Comparison of ENCODE assay signal across 11 mouse cellular contexts in genomic region chr5:29274746-29275145, GRCm38 (mm10).
A peak's percentile ranks its signal among the peaks of the same experiment; 100 is the strongest.
DNase-seq lines count a peak whose midpoint lies in the region; ATAC-seq and TF ChIP-seq lines count a peak whose summit lies in the region.
"Had no signal": no experiment of that assay in that cellular context is flagged by ENCODE, and none has a peak within 500 bp of the region (broad histone marks: within the 10 kb centered on the region; RNA-seq: fewer than 3 reads in every experiment).

No protein-coding gene starts in this region.

- peak; percentile 13 to 15 for DNase-seq in kidney, adult 8-10 months
- no peak for DNase-seq in kidney, adult 11 months
- DNase-seq in 416B (ENCODE audit: low read depth) (peak; percentile 38), CH12.LX (ENCODE audit: extremely low read depth) (peak; percentile 18)
- peak; percentile 26 for DNase-seq in c-Kit-positive CD71-positive TER-119-positive erythroid progenitor cells, embryonic 14.5 days (ENCODE audit: low spot score)
- DNase-seq in urinary bladder, adult 2 months (ENCODE audit: low spot score), result no peak
- DNase-seq in thymus, adult 18-20 months, result no peak
- DNase-seq: kidney, postnatal 4 days had no signal

- H3K27ac ChIP-seq in CH12.LX (ENCODE audit: insufficient read depth, low read depth), result no peak overlapping the region
- H3K27ac ChIP-seq: heart, embryonic 13.5 days; limb, embryonic 15.5 days had no signal

- no peak overlapping the region for H3K9ac ChIP-seq in CH12.LX (ENCODE audit: insufficient read depth, low read depth)
- H3K9ac ChIP-seq: heart, embryonic 13.5 days; limb, embryonic 15.5 days had no signal

- peak; percentile 66 for TF ChIP-seq RAD21 in CH12.LX (IDR thresholded peaks at IDR 0.05; ENCODE audit: low read depth, low read length)

- peak in 1 of 2 experiments; percentile 59; a peak in 2 of 4 replicates for TF ChIP-seq CTCF in CH12.LX (conservative IDR thresholded peaks at IDR 0.05 in 1 of 2, IDR thresholded peaks at IDR 0.05 in 1 of 2; ENCODE audit: low read depth in 2 of 2, low read length in 2 of 2)

- H3K9me3 ChIP-seq in CH12.LX (replicated peaks; ENCODE audit: low read length), result no peaks in the 10 kb centered on the region
- H3K9me3 ChIP-seq: heart, embryonic 13.5 days; limb, embryonic 15.5 days had no signal

- dilution Hi-C loops in CH12.LX (cut with MboI; ENCODE audit: extremely low pct_ligation_motif_present, extremely low pct_unique_long_range_greater_than_20kb, low sequenced_read_pairs), result no loop called here

- peaks cover 0 to 6% of the 10 kb centered on the region in 2 experiments; a peak in 2 of 4 replicates for H3K4me1 ChIP-seq in CH12.LX (ENCODE audit: control insufficient read depth in 1 of 2, insufficient read depth in 2 of 2)
- H3K4me1 ChIP-seq: heart, embryonic 13.5 days; limb, embryonic 15.5 days had no signal

- no peaks in the 10 kb centered on the region for H3K79me2 ChIP-seq in CH12.LX (replicated peaks; ENCODE audit: control insufficient read depth, extremely low read depth, insufficient read depth, poor library complexity, severe bottlenecking)

- no peak overlapping the region for H3K4me3 ChIP-seq in CH12.LX (replicated peaks in 1 of 3; ENCODE audit: low read depth in 2 of 3, low read length in 2 of 3, poor library complexity in 1 of 3)
- H3K4me3 ChIP-seq: heart, embryonic 13.5 days; limb, embryonic 15.5 days had no signal

- no peak for TF ChIP-seq POLR2A in CH12.LX (IDR thresholded peaks at IDR 0.05; ENCODE audit: low read depth, low read length)

- H3K4me2 ChIP-seq in CH12.LX (ENCODE audit: insufficient read depth, low read depth, poor library complexity, severe bottlenecking), result no peak overlapping the region
- H3K4me2 ChIP-seq: heart, embryonic 13.5 days; limb, embryonic 15.5 days had no signal

- no peaks in the 10 kb centered on the region for H3K27me3 ChIP-seq in CH12.LX (replicated peaks)
- H3K27me3 ChIP-seq: heart, embryonic 13.5 days; limb, embryonic 15.5 days had no signal

- H3K36me3 ChIP-seq in CH12.LX (replicated peaks in 1 of 2; ENCODE audit: control insufficient read depth in 1 of 2, insufficient read depth in 1 of 2, low read length in 1 of 2), result no peaks in the 10 kb centered on the region
- H3K36me3 ChIP-seq: limb, embryonic 15.5 days had no signal

- no peak for TF ChIP-seq EP300 in CH12.LX (IDR thresholded peaks at IDR 0.05; ENCODE audit: low read length)

- in situ Hi-C loops in CH12.LX (cut with MboI; ENCODE audit: low pct_ligation_motif_present, low pct_unique_long_range_greater_than_20kb, low sequenced_read_pairs), result loop anchor here (25.0 kb wide), 2 partner anchors 362 to 812 kb away; partner anchors contain the start of gene Shh

- ATAC-seq in monocyte, adult 5-6 weeks (replicated peaks; ENCODE audit: insufficient number of reproducible peaks, low FRiP score, low TSS enrichment, poor library complexity, severe bottlenecking), result no peak

TF ChIP-seq in CH12.LX, 34 proteins besides CTCF, POLR2A, EP300 and RAD21:
- TF ChIP-seq SMC3 (IDR thresholded peaks at IDR 0.05; ENCODE audit: low read depth, low read length) (peak; percentile 33; the same call in 1 of the 2 replicates), MAFK (IDR thresholded peaks at IDR 0.05; ENCODE audit: insufficient replicate concordance, low read length) (no peak)

Comparison
In these comparisons a context has a peak if more than half of its experiments do, and no peak if none do; other contexts are left out.
1. DNase-seq: peak in kidney, adult 8-10 months (2 of 2), 416B (single experiment), CH12.LX (single experiment) and c-Kit-positive CD71-positive TER-119-positive erythroid progenitor cells, embryonic 14.5 days (single experiment); none in kidney, adult 11 months (single experiment), urinary bladder, adult 2 months (single experiment) and thymus, adult 18-20 months (0 of 2).